Mouse (Mus musculus): ENCODE measurements around the gene Gm10320.

DNA sequence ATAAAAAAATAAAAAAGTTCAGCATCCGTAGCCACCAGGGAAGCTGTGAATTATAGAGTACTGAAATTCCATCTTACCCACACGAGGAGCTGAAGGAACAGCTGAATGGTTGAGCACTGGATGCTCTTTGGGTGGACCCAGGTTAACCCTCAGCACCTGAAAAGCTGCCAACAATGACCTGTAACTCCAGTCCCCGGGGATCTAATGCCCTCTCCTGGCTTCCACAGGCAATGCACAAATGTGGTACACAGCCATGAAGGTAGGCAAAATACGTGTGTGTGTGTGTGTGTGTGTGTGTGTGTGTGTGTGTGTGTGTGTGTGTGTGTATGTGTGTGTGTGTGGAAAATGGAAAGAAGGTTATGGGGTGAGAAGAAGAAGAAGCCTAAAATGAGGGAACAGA is 30.3 kb downstream of the Gm10320 start:
- TF ChIP-seq MYOG (IDR thresholded peaks at IDR 0.05; ENCODE audit: control insufficient read depth in 1 of 3, insufficient read depth in 1 of 3, insufficient read length in 2 of 3, low read depth in 2 of 3) = no peak
- no peak for TF ChIP-seq POLR2A (IDR thresholded peaks at IDR 0.05; ENCODE audit: insufficient read length, low read depth)
- no peak for TF ChIP-seq SRF (IDR thresholded peaks at IDR 0.05; ENCODE audit: control insufficient read depth, insufficient read length, low read depth)
- TF ChIP-seq TCF12 (IDR thresholded peaks at IDR 0.05; ENCODE audit: insufficient read depth, poor library complexity, severe bottlenecking) = no peak
- TF ChIP-seq MYOD1 (IDR thresholded peaks at IDR 0.05; ENCODE audit: control insufficient read depth in 1 of 3, insufficient read length in 2 of 3, low read depth in 2 of 3) = no peak
- TF ChIP-seq USF1 (IDR thresholded peaks at IDR 0.05; ENCODE audit: low read depth) = no peak
- TF ChIP-seq REST (IDR thresholded peaks at IDR 0.05; ENCODE audit: insufficient read depth, insufficient read length) = no peak
- TF ChIP-seq MAX (IDR thresholded peaks at IDR 0.05; ENCODE audit: low read depth) = no peak
